Mouse (Mus musculus): ENCODE measurements around the gene Wdr82. TPM values are rescaled to one million over a fixed set of nuclear protein-coding genes. Genes with fewer than 3 reads are reported as not detected.

Gene Wdr82
- polyA plus RNA-seq, 1 experiment from 2014 or later = 16.9 TPM

- no peak for DNase-seq (ENCODE audit: low spot score)
- Histone ChIP-seq H3K4me1 (replicated peaks; ENCODE audit: insufficient read depth, low read length) (peaks cover 5% of the 10 kb centered on the region; the same call in 1 of the 2 replicates), H3K9me3 (replicated peaks; ENCODE audit: low read length) (no peaks in the 10 kb centered on the region), H3K9ac (ENCODE audit: low read depth, low read length) (no peak overlapping the region), H3K4me2 (ENCODE audit: low read length) (no peak overlapping the region), H3K36me3 (ENCODE audit: insufficient read depth, low read length) (peaks cover 3% of the 10 kb centered on the region; the same call in 1 of the 2 replicates), H3K27ac (no peak overlapping the region), H3K27me3 (ENCODE audit: insufficient read depth, low read length) (no peaks in the 10 kb centered on the region), H3K4me3 (replicated peaks; ENCODE audit: low read depth, low read length) (no peak overlapping the region)
- TF ChIP-seq CTCF (IDR thresholded peaks at IDR 0.05; ENCODE audit: low read depth) = no peak
- WGBS = 60% methylated on average over 8 of the region's 8 CpGs
- no peak for ATAC-seq (replicated peaks; ENCODE audit: low FRiP score, low read depth)
These were observed 57.2 kb downstream of the Wdr82 start for GRCm38 (mm10) chr9:106227790-106228429.

GRCm38 (mm10) chr9:106230051-106230733 is 59.5 kb downstream of the Wdr82 start:
- no peak for ATAC-seq (replicated peaks; ENCODE audit: low FRiP score, low read depth)
- H3K9me3 ChIP-seq (replicated peaks; ENCODE audit: low read length) = no peaks in the 10 kb centered on the region
- no peaks in the 10 kb centered on the region for H3K27me3 ChIP-seq (ENCODE audit: insufficient read depth, low read length)
- H3K9ac ChIP-seq (ENCODE audit: low read depth, low read length) = no peak overlapping the region
- no peak for TF ChIP-seq CTCF (IDR thresholded peaks at IDR 0.05; ENCODE audit: low read depth)
- WGBS = 76% methylated on average over 9 of the region's 9 CpGs
- no peak for DNase-seq (ENCODE audit: low spot score)
- peaks cover 23% of the 10 kb centered on the region for H3K36me3 ChIP-seq (ENCODE audit: insufficient read depth, low read length)
- H3K27ac ChIP-seq = no peak overlapping the region
- no peak overlapping the region for H3K4me3 ChIP-seq (replicated peaks; ENCODE audit: low read depth, low read length)
- peaks cover 5% of the 10 kb centered on the region; the same call in 1 of the 2 replicates for H3K4me1 ChIP-seq (replicated peaks; ENCODE audit: insufficient read depth, low read length)
- H3K4me2 ChIP-seq (ENCODE audit: low read length) = no peak overlapping the region

GRCm38 (mm10) chr9:106230734-106231106 is 60.0 kb downstream of the Wdr82 start:
- no peak overlapping the region for H3K4me2 ChIP-seq (ENCODE audit: low read length)
- no peak overlapping the region for H3K27ac ChIP-seq
- WGBS = 47% methylated on average over 3 of the region's 3 CpGs
- H3K4me1 ChIP-seq (replicated peaks; ENCODE audit: insufficient read depth, low read length) = peaks cover 3% of the 10 kb centered on the region; the same call in 1 of the 2 replicates
- peaks cover 29% of the 10 kb centered on the region for H3K36me3 ChIP-seq (ENCODE audit: insufficient read depth, low read length)
- no peak for DNase-seq (ENCODE audit: low spot score)
- no peaks in the 10 kb centered on the region for H3K9me3 ChIP-seq (replicated peaks; ENCODE audit: low read length)
- TF ChIP-seq CTCF (IDR thresholded peaks at IDR 0.05; ENCODE audit: low read depth) = peak; percentile 48; the same call in 1 of the 2 replicates
- H3K4me3 ChIP-seq (replicated peaks; ENCODE audit: low read depth, low read length) = no peak overlapping the region
- H3K9ac ChIP-seq (ENCODE audit: low read depth, low read length) = no peak overlapping the region
- no peaks in the 10 kb centered on the region for H3K27me3 ChIP-seq (ENCODE audit: insufficient read depth, low read length)
- no peak for ATAC-seq (replicated peaks; ENCODE audit: low FRiP score, low read depth)

GRCm38 (mm10) chr9:106231220-106231619 is 60.5 kb downstream of the Wdr82 start:
- Histone ChIP-seq H3K4me1 (replicated peaks; ENCODE audit: insufficient read depth, low read length) (no peaks in the 10 kb centered on the region), H3K4me2 (ENCODE audit: low read length) (no peak overlapping the region), H3K36me3 (ENCODE audit: insufficient read depth, low read length) (peaks cover 32% of the 10 kb centered on the region), H3K9ac (ENCODE audit: low read depth, low read length) (no peak overlapping the region), H3K27ac (no peak overlapping the region), H3K9me3 (replicated peaks; ENCODE audit: low read length) (no peaks in the 10 kb centered on the region), H3K4me3 (replicated peaks; ENCODE audit: low read depth, low read length) (no peak overlapping the region), H3K27me3 (ENCODE audit: insufficient read depth, low read length) (no peaks in the 10 kb centered on the region)
- 83% methylated on average over 7 of the region's 7 CpGs for WGBS
- no peak for TF ChIP-seq CTCF (IDR thresholded peaks at IDR 0.05; ENCODE audit: low read depth)
- ATAC-seq (replicated peaks; ENCODE audit: low FRiP score, low read depth) = no peak
- DNase-seq (ENCODE audit: low spot score) = no peak

GRCm38 (mm10) chr9:106231816-106232215 is 61.1 kb downstream of the Wdr82 start:
- no peak for TF ChIP-seq CTCF (IDR thresholded peaks at IDR 0.05; ENCODE audit: low read depth)
- H3K4me3 ChIP-seq (replicated peaks; ENCODE audit: low read depth, low read length) = no peak overlapping the region
- WGBS = 77% methylated on average over 4 of the region's 4 CpGs
- no peak overlapping the region for H3K27ac ChIP-seq
- H3K9me3 ChIP-seq (replicated peaks; ENCODE audit: low read length) = no peaks in the 10 kb centered on the region
- peaks cover 36% of the 10 kb centered on the region for H3K36me3 ChIP-seq (ENCODE audit: insufficient read depth, low read length)
- H3K27me3 ChIP-seq (ENCODE audit: insufficient read depth, low read length) = no peaks in the 10 kb centered on the region
- H3K4me1 ChIP-seq (replicated peaks; ENCODE audit: insufficient read depth, low read length) = no peaks in the 10 kb centered on the region
- no peak overlapping the region for H3K4me2 ChIP-seq (ENCODE audit: low read length)
- DNase-seq (ENCODE audit: low spot score) = no peak
- no peak for ATAC-seq (replicated peaks; ENCODE audit: low FRiP score, low read depth)
- no peak overlapping the region for H3K9ac ChIP-seq (ENCODE audit: low read depth, low read length)

- H3K4me2 ChIP-seq (ENCODE audit: low read length) = no peak overlapping the region
- no peak for DNase-seq (ENCODE audit: low spot score)
- H3K36me3 ChIP-seq (ENCODE audit: insufficient read depth, low read length) = peaks cover 44% of the 10 kb centered on the region
- no peak for ATAC-seq (replicated peaks; ENCODE audit: low FRiP score, low read depth)
- H3K9me3 ChIP-seq (replicated peaks; ENCODE audit: low read length) = no peaks in the 10 kb centered on the region
- TF ChIP-seq CTCF (IDR thresholded peaks at IDR 0.05; ENCODE audit: low read depth) = no peak
- H3K4me1 ChIP-seq (replicated peaks; ENCODE audit: insufficient read depth, low read length) = no peaks in the 10 kb centered on the region
- WGBS = 91% methylated on average over 3 of the region's 3 CpGs
- no peak overlapping the region for H3K27ac ChIP-seq
- H3K27me3 ChIP-seq (ENCODE audit: insufficient read depth, low read length) = no peaks in the 10 kb centered on the region
- no peak overlapping the region for H3K4me3 ChIP-seq (replicated peaks; ENCODE audit: low read depth, low read length)
- no peak overlapping the region for H3K9ac ChIP-seq (ENCODE audit: low read depth, low read length)
These were observed 62.2 kb downstream of the Wdr82 start for GRCm38 (mm10) chr9:106232956-106233355.
